Mouse (Mus musculus) olfactory bulb, adult 2 months (tissue): ENCODE data around the gene Grip1.

Source experiments
- CTCF ChIP-seq: fragments of 200-500 bp; IDR thresholded peaks from 2 replicates; pipeline ENCODE4 v1.5.1; 2012; ENCODE audit warnings: low read depth, mild to moderate bottlenecking, low read length, moderate library complexity; ENCODE audit not compliant: insufficient read depth
- POLR2A ChIP-seq: fragments of 200-500 bp; IDR thresholded peaks from 2 replicates; pipeline ENCODE4 v1.6.1; 2012; ENCODE audit warnings: mild to moderate bottlenecking, low read depth, low read length, moderate library complexity; ENCODE audit not compliant: insufficient read depth

DNA sequence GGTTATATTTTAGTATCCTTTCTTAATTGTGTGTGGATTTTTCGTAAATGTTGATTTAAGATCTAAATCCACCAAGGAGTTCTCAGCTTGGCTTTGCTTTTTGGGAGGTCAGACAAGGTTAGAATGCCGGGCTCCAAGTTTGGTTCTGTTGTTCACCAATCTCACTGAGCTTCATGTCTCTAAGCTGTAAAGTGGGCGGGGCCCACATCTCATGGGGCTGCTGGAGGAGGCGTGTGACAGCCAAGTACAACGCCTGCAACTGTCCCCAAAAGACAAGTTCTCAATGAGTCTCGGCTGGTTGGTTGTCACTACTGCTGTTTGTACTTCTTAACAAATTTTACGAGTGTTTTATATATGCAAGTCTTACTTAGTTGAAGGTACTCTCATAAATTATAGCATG lies 272.3 kb downstream of the Grip1 start:
- no peak for TF ChIP-seq CTCF
- no peak for TF ChIP-seq POLR2A
